Mouse (Mus musculus) heart, adult 2 months (tissue): Measurements from ENCODE around the gene Dock1.

ENCODE experiments used
- CTCF ChIP-seq: fragments of 200-600 bp; IDR thresholded peaks from 2 replicates; pipeline ENCODE4 v1.8.1; 2022; ENCODE audit warnings: antibody characterized with exemption, mild to moderate bottlenecking, moderate library complexity
- EP300 ChIP-seq: fragments of 200-500 bp; IDR thresholded peaks from 2 replicates; pipeline ENCODE4 v1.6.1; 2011; ENCODE audit warnings: low read depth, low read length, control low read depth; ENCODE audit not compliant: insufficient read depth
- POLR2A ChIP-seq: fragments of 200-500 bp; IDR thresholded peaks from 2 replicates; pipeline ENCODE4 v1.6.1; 2011; ENCODE audit warnings: mild to moderate bottlenecking, low read depth, low read length, control low read depth; ENCODE audit not compliant: insufficient read depth

- TF ChIP-seq POLR2A (no peak), CTCF (no peak), EP300 (no peak)
Measured at GRCm38 (mm10) chr7:134899462-134899861, 229.0 kb downstream of the Dock1 start.
